Mouse (Mus musculus) ES-Bruce4 (cell line): ENCODE data around the gene Vpreb3.

Source experiments
- CTCF ChIP-seq: IDR thresholded peaks from one replicate; pipeline ENCODE4 v1.8.1; 2011; ENCODE audit warnings: low read depth, low read length
- EP300 ChIP-seq: IDR thresholded peaks from 2 replicates; pipeline ENCODE4 v1.6.1; 2011; ENCODE audit warnings: low read depth, low read length; ENCODE audit not compliant: insufficient read depth
- POLR2A ChIP-seq: IDR thresholded peaks from one replicate; pipeline ENCODE4 v1.8.1; 2011; ENCODE audit warnings: low read length; ENCODE audit not compliant: insufficient read depth

DNA sequence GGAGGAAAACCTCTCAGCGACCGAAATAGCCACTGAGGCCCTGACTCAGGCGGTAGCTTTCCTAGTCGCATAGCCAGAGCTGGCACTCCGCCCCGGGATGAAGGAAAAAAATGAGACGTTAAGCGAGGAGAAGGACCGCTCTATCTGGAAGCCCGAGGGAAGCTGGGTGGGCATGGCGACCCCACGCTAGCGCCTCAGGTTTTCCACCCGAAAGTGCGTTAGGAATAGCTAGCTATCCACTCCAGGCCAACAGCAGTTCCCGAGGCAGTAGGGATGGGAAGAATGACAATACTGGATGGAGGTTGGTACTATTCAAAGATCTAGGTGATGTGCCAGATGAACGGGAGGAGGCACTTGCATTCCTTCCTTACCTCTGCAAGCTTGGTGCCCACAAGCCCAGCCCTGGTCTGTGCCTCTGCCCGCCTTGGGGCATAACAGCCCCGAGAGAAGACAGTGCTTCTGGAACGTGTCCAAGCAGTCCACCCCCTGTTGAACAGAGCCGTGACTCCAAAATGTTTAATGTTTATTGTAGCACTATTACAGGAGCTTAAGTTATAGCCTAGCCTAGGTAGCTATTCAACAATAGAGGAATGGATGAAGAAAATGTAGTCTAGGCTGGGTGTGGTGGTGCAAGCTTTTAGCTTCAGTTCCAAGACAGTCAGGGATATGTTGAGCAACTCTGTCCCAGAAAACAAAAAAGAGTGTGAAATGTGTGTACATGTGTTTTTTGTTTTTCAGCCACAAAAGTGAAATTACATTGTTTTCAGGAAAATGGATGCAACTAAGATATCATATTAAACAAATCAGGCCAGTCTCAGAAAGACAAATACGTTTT, 20.9 kb upstream of the Vpreb3 start:
- TF ChIP-seq POLR2A (no peak), CTCF (no peak), EP300 (no peak)
